Mouse (Mus musculus): ENCODE results near the gene Focad.
A peak's percentile ranks its signal among the peaks of the same experiment; 100 is the strongest.

The Focad gene

DNA sequence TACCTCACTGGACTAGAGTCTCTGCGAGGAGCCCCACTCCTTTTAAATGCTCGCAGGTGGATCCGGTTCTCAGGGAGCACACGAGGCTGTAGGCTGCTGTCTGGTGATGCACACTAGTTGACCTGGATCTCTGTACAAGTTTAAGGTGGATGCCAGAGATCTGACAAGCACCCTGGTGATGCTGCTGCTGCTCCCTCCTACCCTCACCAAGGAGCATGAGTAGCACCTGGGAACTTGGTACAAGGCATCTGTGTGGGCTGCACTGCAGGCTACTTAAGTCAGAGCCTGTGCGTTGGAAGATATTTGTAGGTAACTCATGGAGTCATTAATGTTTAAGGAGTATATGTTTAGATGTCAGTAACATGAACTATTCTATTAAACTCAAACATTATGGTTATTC lies 62.5 kb downstream of the Focad start:
- no peak for DNase-seq (ENCODE audit: low spot score)

DNA sequence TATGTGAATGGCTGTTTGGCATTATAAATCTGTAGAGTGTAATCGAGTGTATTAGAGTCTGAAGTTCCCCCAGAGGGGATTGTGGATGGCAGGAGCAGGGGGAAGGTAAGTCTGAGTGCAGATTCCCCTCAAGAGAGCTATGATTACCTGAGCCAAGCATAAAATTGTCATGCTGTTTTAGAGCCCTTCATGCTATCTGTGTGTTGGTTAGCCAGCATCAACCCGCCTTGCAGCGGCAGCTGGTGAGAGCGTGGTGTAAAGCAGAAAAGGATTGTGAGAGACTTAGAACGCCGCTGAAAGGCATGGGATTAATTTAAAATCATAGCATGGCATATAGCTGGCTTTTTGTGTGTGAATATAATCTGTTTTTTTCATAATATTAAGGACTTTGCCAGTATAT lies 63.2 kb downstream of the Focad start:
- no peak for DNase-seq (ENCODE audit: low spot score)

DNA sequence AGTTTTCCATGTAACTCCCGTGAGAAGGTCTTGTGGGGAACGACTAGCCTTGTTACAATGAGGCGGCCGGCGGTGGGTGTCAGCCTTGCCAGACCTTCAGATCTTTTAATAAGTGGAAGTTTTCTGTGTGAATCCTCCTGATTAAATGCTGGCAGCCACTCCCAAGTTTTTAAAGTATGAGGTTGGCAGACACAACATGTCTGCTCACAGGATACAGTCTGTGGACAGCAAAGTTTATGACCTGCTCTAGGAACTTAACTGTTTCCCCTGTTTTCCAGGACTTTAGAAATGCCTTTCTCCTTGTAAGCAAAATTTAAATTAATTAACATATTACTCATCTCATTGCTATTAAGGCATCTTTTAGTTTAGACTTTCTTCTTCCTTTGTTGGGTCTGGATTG lies 64.8 kb downstream of the Focad start:
- DNase-seq (ENCODE audit: low spot score) = no peak

DNA sequence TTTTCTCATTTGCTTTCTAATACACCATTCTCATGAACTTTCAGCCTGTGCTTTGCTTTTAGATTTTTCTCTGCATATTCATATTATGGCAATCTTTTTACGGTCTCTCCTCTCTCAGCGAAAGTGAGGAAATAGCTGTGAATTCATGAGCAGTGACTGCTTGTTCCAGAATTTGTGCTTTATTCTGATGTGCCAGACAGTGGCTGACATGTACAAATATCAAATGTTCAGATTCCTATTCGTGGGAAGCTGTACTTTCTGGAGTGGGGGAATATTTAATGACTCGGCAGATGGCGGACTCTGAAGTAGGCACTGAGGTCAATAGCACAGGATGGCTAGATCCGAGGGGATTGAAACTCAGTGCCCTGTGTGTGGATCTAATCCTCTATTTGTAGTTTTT lies 65.3 kb downstream of the Focad start:
- DNase-seq (ENCODE audit: low spot score) = no peak

DNA sequence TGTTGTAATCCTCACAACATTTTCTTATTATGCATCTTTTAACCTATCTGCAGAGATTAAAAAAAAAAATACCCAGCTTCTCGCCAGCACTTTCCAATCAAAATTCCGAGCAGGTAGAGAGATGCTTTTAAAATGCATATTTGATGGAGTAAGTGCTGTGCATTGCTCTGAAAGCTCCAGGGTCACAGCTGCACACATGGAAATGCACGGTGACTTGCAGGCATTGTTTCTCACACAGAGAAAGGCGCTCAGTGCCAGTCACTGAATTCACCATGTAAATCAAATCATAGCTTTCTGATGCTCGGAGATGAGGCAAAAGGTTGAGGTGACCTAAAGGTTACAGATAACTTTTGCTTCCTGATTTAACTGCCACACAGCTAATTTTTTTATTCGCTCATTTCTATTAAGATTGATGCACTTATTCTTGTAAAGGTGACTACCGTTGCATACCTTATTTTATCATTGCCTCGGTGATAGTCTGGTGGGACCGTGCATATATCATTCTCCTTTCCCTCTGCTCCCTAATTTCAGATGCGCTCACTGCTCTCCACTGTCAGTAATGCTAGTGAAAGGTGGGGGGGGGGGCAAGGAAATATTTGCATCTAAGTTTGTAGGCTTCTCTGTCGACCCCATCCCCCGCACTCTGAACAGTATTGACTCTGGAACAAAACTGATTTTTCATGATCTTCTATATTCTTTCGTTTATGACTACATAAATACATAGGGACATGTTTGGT lies 69.2 kb downstream of the Focad start:
- no peak for DNase-seq (ENCODE audit: low spot score)

DNA sequence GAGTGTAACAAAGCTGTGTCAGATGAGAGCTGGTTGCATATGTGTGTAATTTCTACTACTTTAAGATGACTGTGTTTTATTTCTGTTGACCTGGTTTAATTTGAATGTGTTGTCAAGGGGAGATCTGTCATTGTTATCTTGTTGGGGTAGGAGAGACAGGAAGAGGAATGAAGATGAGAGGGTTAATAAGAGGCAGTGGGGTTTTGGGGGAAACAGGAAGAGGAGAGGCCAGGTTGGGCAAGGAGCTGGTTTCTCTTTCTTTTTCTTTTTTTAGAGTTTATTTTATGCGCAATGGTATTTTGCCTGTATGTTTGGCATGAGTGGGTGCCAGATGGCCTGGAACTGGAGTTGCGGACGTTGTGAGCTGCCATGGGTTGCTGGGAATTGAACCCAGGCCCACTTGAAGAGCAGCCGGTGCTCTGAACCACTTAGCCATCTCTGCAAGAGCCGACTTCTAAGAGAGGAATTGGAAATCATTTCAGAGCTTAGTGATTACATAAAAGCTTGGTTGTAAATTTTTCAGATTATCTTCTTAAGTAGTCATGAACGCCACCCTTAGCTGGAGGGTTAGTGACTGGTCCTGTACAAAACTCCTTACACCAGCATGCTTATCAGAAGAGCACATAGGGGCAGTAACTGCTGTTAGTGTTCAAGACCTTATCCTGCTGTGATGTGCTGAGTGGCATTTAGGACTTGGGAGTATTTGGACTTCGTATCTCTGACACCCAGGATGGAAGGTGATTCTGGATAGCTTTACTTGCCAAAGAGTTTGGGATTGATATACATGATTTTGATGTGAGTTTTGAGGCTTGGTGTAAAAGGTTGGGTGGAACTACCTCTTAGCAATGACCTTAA lies 72.8 kb downstream of the Focad start:
- DNase-seq (ENCODE audit: low spot score) = no peak

DNA sequence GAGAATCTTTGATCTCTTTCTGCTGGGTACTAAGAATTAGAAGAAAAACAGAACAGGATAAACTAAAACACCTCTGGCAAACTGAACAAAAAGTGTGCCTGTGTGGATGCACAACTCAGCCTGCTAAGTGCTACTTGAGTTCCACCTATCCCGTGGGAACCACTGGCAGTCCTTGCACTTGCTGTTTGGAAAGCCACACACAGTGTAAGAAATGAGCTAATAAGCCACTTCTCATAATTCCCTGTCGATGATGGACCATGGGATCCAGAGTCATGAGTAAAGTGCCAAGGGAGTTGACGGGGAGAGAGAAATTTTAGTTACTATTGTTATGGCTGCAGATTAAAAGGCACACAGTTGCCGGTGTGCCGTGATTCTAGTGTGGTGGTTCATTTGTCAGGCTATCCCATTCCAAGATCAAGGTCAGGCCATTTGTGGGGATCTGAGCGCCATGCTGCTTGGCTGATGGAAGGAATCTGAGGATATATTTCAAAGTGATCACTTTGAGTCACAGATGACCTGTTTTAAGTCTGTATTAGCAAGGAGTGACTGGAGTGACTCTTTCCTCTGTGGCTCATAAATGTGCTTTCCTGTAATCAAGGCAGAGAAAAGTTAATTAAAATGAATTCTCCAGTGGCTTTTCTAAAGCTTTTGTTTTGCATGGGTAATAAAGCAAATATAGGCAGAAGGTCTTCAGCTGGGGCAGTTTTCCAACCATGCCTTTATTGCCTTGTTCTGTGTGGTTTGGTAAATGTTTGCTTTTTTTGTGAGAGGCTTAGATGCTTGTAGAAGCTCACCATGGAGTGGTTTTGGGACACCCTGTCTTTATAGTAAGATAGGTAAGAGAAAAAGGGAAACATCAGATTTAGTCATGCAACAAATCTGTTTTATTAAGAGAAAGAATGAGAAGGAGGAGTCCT lies 80.9 kb downstream of the Focad start:
- DNase-seq (ENCODE audit: low spot score) = no peak

DNA sequence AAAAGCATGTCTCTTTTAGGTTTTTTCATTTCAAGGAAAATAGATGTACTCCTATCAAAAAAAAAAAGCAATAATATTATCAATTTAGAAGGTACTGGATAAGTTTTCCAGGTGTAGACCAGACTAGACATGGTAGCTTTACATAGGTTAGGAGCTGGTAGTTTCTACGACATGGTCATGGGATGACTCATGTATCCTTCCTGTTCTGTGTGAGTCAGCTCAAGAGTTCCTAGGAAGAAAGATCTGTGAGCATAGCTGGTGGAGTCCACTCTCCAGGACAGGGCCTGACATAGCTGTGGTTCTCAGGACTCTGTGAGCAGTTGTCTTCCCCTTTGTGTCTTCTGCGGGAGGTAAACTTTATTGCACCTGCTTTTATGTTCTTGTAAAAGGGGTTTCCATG lies 84.9 kb downstream of the Focad start:
- no peak for DNase-seq (ENCODE audit: low spot score)

DNA sequence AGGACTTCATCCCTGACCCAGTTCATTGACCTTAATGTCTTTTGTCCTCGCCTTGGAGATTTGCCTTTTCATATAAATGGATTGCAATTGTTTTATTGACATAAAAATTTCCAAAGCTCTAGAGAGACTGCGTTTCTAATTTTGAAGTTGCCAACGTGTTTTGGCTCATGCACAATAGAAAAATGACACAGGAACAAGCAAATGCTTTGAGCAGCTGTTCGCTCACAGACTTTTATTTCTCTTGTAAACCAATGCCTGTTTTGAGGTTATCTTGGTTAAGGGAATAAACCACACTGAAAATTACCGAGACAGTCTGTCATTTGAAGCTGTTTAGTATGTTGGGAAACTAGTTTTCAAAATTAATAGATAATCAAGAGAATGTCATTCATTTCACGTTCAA lies 89.9 kb downstream of the Focad start:
- DNase-seq (ENCODE audit: low spot score) = no peak

DNA sequence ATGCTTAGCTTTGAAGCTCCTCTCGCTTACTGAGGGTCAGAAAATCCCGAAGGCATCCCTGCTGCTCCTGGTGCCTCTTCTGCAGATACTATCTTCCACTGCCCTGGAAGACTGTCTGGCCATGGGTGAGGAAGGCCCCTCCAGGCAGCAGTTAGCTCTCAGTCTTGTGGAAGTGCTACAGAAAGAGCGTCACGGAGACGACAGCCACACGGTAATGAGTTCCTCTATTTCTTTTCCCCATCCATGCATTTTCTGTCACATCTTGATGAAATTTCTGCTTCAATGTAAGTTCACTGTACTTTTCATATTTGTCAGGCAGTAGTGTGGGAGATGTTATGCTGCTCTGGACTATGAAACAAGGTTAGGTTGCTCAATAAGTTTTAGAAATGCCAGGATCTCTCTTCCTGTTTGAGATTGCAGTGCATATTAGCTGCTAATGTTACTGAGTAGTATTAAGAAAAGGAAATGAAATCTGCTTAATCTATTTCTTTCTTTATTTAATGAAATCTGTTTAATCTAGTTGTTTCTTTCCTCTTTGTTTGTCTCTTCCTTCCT lies 91.5 kb downstream of the Focad start:
- DNase-seq (ENCODE audit: low spot score) = no peak

DNA sequence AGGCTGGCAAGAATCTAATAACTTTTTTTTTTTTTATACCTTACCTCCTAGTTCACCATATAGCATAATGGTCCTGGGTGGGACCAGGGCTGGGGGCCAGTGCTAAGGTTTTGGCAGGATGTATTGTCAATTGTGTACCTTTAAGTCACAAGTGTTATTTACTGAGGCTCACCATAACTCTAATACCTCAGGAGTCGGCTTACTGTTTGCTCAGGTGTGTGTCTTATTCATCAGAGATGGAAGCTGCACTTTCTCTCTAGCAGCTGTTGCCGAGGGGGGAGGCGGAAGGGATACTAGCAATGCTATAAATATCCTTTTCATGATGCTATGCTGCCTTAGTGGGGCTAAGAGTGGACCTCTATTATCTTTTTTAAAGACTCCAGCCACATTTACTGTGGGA lies 93.2 kb downstream of the Focad start:
- no peak for DNase-seq (ENCODE audit: low spot score)

DNA sequence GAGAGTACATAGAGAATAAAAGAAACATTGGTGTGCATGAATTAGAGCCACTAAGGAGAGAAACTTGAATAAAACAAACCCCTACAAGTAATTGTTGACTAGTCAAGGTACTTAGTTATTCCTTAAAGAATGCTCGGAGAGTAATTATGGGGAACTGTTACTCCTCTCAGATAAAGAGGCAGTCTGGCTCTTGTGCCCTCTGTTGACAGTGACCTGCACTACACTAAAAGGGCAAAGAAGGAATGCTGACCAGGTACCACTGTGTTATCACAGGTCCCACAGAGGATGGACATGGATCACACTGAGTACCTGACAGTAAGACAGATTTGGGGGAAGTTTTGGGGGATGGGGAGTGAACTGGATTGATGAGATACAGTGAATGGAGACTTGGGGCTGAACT lies 95.1 kb downstream of the Focad start:
- no peak for DNase-seq (ENCODE audit: low spot score)

DNA sequence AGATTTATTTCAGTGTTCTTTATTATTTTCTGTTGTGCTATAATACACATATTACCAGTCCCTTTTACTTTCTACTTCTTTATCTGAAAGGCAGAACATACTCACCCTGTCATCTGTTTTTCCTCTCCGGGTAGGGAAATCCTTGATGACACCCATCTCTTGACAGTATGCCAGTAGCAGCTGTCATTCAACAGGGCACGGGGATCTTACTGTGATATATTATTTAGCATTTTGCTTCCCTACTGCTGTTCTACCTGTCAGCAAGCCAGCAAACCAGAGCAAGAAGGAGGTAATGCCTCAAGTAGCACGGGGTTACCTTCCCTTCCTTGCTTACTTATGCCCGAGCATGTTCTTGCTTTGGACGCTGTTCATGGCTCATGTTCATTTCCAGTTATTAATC lies 99.8 kb downstream of the Focad start:
- DNase-seq (ENCODE audit: low spot score) = no peak

DNA sequence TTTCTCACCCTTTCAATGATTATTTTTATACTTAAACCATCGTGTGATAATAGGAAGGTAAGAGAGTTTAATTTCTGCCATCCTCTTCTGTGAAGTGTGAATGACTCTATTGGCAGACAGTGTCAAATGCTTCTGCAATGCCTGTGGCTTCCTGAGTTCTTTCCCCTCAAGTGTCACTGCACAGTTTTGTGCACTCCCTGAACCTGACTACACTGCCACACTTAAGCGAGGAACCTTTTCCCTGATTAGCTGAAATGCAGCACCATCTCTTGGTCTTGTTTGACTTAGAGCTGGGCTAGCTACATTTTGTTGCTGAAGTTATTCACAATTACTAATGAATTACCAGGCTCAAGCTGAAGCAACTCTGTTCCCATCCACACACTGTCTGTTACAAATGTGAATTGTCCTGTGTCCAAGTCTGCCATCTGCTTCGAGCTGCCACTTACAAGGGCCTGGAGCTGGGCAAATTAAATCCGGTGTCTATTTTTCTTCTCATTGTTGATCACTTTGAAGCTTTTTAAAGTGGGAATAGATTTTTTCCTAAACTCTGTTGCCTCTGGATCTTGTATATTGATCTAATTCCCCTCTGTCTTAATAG lies 101.6 kb downstream of the Focad start:
- peak; percentile 48 for DNase-seq (ENCODE audit: low spot score)

DNA sequence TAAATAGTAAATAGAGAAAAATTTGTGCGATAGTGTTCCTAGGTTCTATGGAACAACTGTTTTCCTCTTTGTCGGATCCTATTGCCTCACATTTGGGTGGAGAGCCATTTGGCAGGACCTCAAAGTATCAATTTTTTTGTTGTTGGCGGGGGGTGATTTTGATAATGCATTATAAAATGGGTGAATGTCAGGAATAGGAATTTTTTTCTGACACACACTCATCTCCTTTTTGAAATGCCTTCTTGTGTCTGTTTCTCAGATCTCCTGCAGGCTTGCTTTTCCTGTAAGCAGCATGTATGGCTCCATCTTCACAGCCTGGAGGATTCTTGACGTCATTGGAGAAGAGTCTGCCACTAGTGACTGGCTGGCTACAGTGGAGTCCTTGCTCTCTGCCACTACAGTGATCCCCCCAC lies 102.1 kb downstream of the Focad start:
- no peak for DNase-seq (ENCODE audit: low spot score)

DNA sequence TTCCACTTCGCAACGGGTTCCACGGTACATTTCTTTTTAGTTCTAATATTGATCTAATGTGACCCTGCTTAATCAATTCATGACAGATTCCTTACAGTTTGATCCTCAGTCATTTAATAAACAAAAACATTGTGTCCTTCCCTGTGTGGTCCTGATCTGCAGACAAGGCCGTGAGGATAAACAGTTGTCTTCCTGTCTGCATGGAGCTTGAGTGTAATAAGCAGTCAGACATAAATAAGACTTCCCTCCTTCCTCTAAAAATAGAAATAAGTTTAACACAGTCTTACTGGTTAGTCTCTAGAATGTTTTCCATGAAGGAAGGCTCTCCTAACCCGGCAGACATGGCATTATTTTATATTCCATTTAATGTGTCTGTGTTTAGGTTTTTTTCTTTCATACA lies 102.8 kb downstream of the Focad start:
- DNase-seq (ENCODE audit: low spot score) = no peak

DNA sequence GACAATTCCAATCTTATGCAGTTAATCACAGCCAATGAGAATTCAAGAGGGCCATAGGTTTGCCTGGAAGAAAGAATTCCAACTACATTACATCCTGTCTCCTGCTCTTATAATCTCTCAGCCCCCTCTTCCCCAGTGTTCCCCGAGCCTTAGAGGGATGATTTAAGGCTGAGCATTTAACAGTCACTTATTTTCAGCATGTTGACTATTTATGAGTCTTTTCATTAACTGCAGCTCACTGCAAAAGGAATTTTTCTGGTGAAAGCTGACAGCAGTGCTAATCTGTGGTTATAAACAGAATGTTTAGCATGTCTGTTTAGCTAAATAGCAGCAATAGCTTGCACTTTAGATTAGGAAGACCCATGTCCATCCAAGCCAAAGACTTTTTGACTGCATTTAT lies 104.8 kb downstream of the Focad start:
- no peak for DNase-seq (ENCODE audit: low spot score)

DNA sequence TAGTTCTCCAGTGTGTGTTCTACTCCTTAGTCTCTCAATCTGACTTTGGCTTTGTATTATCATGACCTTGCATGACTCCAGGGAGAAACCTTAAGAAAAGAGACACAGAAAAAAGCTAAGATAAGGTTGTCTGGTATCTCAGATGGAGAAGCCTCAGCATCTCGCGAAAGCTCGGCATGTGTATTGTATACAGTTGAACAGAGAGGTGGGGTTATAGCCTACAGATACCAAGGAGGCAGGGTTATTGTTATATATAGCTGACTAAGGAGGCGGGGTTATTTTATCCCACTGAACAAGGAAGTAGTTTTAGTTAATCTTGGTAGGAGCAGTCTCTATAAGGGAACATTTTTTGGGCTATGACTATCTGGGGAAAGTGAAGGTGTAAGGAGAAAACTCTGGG lies 106.6 kb downstream of the Focad start:
- no peak for DNase-seq (ENCODE audit: low spot score)

DNA sequence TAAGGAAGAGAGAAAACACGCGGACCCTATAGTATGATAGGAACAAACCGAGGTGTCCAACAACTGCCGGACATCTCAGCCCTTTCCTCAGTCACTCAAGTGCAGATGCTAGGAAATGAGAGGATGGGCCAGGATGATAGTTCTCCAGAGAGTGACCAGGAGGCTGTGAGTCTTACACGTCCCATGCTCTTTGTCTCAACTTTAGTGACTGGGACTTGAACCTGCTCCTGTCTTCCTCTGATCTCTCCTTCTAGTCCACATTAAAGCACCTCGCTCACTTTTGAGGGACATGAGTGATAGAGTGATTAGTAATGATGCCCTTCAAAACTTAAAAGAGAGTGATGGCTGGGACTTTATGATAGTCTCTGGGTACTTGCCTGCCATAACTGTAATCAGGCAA lies 114.2 kb downstream of the Focad start:
- DNase-seq (ENCODE audit: low spot score) = no peak

DNA sequence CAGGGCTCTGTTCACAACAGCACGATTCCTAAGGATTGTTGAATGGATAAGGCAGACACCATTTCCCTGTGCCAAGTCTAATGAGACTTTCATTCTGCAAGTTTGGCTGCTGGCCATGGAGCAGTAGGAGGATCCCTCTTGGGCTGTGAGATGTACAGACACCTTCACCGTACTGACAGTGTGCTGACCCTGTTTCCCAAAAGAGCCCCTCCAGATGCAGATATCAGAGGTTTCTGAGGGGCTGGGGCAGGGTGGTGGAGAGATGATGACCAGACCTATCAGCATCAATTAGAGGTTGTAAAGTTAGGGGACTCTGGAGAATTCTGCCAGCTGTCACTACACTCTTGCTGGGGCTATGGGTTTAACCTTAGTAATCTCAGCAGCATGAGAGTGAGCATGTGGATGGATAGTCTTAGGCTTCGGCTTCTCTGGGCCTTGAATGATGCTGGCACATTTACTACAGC lies 115.0 kb downstream of the Focad start:
- DNase-seq (ENCODE audit: low spot score) = peak; percentile 8

DNA sequence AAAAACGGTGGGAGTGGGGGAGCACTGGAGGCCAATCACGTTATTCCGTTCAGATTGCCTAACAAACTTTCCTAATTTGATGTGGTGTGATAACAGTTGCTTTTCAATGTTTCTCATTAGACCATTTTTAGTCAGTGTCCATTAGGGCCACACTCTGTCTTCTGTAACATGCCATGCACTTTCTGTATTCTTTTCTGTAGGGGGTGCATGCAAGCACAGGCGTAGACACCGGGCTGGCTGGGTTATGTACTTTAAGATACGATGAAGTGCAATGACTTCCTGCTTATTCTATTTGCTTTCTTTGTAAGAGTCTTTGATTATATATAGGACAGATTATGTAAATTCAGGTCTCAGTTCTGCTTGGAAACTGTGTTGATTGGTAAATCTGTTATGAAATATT lies 116.2 kb downstream of the Focad start:
- no peak for DNase-seq (ENCODE audit: low spot score)

Measured in adipocyte (in vitro differentiated cells).